Mouse (Mus musculus) layer of hippocampus, postnatal 36 days (tissue): ENCODE measurements at regions not wholly inside any gene's neighbourhood (a gene's known extent, or its start where the extent isn't known, plus 50 kb on each side); places are given as distances from the start of the nearest gene placed in this dataset.

Experiments used
- DNase-seq, 2 experiments: peaks; one replicate each; pipeline ENCODE4 v3.0.0; 2022

DNA sequence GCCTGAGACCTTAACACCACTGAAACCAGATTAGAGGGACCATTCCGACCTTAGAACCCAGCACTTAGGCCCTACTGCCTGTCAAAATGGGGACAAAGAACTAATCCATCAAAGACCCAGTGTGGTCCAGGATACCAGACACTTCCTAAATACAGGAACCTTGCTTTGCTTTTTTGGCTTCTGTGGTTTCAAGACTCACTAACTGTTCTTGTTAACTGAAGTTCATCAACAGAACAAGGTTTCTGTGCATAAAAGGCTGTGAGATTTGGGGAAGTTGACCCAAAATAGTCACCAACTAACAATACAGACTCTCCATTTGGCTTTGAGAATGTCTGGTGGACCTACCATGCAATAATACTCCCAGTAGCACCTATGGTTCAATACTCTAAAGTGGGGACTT is 56.4 kb upstream of the Arglu1 start:
- DNase-seq = no peak

DNA sequence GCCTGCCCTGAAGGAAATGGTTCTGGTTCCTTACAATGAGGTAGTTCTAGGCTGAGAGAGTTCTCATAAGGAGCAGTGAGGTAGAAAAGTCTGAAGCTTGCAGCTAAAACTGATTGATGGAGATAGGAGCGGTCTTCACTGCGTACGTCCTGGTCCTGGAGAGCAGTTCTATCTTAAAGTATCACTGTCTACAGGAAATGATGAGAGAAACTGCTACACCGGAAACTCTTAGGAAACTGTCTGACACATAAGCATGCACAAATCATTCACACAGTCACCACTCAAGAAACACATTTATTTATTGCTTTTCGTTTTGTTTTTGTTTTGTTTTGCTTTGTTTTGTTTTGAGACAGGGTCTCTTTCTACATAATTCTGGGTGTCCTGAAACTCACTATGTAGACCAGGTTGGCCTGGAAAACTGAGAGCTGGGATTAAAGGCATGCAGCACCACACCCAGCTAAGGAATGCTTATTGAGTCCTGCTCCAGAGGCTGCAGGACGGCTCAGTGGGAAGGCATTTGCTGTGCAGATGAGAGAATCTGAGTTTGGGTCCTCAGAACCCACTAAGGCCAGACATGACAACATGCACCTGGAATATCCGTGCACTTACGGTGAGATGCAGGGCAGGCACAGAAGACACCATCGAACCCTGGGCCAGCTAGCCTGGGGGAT is 55.4 kb upstream of the Arglu1 start:
- DNase-seq = no peak
